Mouse (Mus musculus) liver, postnatal 0 days (tissue): Measurements from ENCODE around the gene Ccdc6.

Experiments
- CTCF ChIP-seq: sonication (generic); IDR thresholded peaks from 2 replicates; pipeline ENCODE4 v1.5.1; 2016; ENCODE audit warnings: antibody characterized with exemption, low read depth
- EP300 ChIP-seq: IDR thresholded peaks from 2 replicates; pipeline ENCODE4 v1.6.1; 2016; ENCODE audit warnings: antibody characterized with exemption, low read depth, mild to moderate bottlenecking

DNA sequence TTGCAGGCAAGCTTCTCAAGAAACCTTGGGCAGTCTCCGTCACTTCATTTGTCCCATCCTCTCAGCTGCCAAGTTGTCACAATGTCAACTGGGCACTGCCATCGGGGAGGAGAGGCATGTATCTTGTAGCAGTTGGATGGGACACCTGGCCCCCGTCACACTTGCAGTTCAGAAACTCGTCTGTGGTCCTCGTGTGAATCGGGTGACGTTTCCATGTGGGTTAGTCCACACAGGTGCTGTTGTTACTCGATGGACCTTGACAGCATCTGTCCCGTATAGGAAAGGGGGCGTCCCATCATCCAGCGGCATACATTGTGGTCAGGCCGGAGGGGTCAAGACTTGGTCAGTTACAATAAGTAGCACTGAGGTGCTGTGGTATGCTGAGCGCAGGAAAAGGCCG is 64.6 kb downstream of the Ccdc6 start:
- no peak for TF ChIP-seq CTCF
- TF ChIP-seq EP300 = no peak
